Mouse (Mus musculus) B cell, adult (primary cell): Measurements from ENCODE around the gene Fbxo28. TPM values are rescaled to one million over a fixed set of nuclear protein-coding genes. Genes with fewer than 3 reads are reported as not detected.

Source experiments
- total RNA-seq: library from RNA; stranded (reverse); gene quantifications from 4 replicates; pipeline ENCODE4 v1.2.4, GENCODE M21; 2023; ENCODE audit not compliant: inconsistent age

The Fbxo28 gene
- 23.6 to 36.1 TPM (median 26.7 TPM) in 4 replicates for total RNA-seq

GRCm38 (mm10) chr1:182340821-182341781, at the start of gene Fbxo28:
Gene Fbxo28, minus strand, starts transcription at chr1:182341629.

DNA sequence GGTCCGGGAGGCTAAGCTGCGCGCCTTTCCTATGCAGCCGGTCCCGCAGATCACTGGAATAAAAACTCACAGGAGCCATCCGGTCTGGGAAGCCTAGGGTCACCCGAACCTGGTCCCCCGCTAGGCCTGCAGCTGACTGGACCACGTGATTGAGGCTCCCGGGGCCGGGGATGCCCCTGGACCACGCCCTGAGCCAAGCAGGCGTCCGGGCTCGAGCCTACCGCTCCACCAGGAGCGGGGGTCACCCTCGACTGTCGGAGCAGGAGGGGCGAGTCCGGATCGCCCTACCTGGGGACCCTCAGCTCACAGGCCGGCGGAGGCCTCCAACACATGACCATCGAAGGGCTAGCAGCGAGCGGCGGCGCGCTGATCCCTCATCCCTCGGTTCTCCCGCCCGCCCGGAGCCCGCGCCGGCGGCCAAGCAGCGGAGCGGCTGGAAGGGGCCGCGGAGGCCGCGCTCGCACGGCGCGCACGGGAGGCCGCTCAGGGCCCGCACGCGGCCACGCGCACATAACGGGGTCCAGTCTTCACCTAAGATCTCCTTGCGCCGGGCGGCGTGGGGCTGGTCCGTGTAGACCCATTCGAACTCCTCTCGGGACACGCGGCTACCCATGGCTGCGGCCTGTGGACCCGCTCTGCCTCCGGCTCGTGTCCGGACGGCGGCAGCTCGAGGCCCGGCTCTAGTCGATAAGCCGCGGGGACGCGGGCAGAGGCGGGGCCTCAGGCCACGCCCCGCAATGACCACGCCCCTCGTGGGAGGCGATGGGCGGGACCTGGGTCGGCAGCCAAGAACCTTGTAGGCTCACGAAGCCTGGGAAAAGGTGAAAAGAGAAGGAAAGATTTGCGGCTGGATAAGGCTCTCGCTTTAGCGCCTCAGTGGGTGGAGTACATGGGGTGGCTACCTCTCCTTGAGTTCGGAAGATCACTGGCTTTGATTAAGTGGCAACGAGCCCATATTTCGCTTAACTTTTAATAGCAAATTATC, 59.0 kb downstream of the Fbxo28 start, which contains the start of gene Degs1:
Gene Degs1, minus strand, starts transcription at position 714 of the 985 bp plus-strand sequence.

Other genes starting within 250 kb of the Fbxo28 start
- gene Srp9, start 216.9 kb downstream of the Fbxo28 start, total RNA-seq = 51.4 to 61.2 TPM (median 55.2 TPM) in 4 replicates
- gene Vmn1r1, start 177.1 kb downstream of the Fbxo28 start, total RNA-seq = not detected in 4 replicates
- gene Degs1, start 58.8 kb downstream of the Fbxo28 start, total RNA-seq = 58.0 to 68.1 TPM (median 60.8 TPM) in 4 replicates
- 19.2 to 25.0 TPM (median 23.5 TPM) in 4 replicates for gene Trp53bp2, start 67.5 kb upstream of the Fbxo28 start, total RNA-seq
- gene Capn2, start 176.0 kb upstream of the Fbxo28 start, total RNA-seq = 23.9 to 37.6 TPM (median 28.2 TPM) in 4 replicates
- not detected in 4 replicates for gene Capn8, start 223.4 kb upstream of the Fbxo28 start, total RNA-seq